Mouse (Mus musculus): ENCODE data around the gene Neurog2.

Neurog2 gene

DNA sequence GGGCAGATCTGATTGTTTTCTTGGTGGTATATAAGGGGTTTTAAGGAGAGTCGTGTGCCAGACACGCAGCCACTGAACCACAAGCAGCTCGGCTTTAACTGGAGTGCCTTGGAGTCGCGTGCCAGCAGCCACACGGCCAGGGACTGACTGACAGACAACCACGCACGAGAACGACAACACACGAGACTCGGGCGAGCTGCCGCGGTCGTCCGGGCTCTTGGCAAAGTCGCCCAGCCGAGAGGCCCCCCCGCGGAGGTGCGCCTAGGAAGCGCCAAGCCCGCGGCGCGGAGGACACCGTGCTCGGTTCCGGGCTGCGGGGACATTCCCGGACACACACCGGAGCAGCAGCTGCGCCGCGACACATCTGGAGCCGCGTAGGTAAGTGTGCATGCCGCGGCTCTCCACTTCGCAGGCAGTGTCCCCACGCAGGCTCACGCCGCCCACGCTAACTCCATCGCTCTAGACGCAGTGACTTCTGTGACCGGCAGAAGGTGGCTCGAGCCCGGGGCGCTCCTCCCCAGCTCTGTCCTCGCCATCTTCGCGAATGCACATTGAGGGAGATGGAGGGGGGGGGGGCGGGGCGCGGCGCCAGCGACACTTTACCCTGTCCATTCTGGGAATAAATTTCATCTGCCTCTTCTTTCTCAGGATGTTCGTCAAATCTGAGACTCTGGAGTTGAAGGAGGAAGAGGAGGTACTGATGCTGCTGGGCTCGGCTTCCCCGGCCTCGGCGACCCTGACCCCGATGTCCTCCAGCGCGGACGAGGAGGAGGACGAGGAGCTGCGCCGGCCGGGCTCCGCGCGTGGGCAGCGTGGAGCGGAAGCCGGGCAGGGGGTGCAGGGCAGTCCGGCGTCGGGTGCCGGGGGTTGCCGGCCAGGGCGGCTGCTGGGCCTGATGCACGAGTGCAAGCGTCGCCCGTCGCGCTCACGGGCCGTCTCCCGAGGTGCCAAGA, at the start of gene Neurog2:
Gene Neurog2 (plus strand): TSS at position 56 of the 953 bp plus-strand sequence.
- DNase-seq (ENCODE audit: low read depth): no peak

DNA sequence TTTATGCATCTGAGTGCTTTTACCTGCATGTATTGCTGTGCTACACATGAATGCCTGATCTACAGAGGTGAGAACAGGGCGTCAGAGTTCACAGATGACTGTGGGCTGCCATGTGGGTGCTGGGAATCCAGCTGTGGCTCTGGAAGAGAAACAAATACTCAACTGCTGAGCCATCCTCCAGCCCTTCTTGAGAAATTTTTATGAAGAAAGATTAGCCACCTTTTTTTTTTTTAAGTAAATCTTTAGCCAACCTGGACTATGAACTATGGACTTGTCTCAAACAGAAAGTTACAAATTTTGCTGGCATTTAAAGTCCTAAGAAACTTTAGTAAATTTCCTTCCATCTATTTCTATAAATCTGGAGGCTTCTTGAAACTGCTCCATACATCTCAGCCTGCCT, 35.8 kb upstream of the Neurog2 start:
- DNase-seq (ENCODE audit: low read depth): no peak

DNA sequence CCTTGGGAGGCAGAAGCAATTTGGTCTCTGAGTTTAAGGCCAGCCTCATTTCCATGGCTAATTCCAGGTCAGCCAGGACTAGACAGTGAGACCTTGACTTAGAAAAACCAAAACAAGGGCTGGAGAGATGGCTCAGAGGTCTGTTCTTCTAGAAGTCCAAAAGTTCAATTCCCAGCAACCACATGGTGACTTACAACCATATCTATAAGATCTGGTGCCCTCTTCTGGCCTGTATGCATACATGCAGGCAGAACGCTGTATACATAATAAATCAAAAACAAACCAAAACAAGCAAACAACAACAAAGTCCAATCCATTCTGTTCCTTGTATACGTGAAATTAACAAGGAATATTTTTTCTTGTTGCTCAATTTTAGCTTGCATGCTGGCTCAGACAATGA, 24.8 kb upstream of the Neurog2 start:
- DNase-seq (ENCODE audit: low read depth): no peak

DNA sequence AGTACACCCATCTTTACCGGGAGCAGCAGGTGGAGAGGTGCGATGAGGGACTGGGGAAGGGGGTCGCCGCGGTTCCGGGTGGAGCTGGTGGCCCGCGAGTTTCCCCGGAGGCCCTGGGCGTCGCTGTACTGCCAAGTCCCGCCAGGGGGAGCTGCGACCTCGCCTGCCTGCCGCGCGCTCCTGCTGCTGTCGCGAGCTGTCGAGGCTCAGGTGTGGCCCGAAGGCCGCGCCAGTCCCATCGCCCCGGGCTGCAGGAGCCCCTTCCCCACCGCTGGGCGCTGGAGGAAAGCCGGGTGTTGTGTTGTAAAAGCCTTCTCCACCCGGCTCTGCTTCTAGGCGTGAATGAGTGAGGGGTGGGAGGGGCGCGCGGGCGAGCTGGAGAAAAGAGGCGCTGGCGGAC, 7.6 kb upstream of the Neurog2 start:
- peak; percentile 40 for DNase-seq (ENCODE audit: low read depth)

DNA sequence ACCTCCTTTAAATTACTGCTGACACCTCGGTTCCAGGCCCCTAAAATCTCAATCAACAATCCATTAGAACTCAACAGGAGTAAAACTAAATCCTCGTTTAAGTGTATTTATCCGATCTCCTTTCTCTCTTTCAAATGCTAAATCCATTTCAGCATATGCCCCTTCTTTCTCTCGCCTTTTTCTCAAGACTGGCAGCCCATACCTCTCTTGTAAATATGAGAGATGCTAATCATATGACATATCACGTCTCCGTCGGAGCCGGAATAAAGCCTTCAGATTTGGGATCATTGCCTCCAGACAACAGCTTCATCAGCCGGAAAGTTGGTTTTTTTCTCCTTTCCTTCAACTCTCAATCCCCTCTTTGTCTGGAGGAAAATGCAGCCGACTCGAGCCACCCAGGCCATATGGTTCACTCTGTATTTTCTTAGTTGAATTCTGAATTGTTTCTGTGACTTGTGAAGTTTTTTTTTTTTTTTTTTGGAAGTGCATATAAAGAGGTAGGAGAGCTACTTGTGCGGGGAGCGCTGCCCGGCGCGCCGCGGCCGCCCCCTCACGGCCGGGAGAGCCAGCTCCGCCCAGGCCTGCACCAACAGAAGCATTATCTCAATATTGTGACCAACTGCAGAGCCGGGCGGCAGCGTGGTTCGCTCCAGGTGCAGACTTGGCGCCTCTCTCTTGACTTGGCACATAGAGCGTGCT, 7.1 kb upstream of the Neurog2 start:
- DNase-seq (ENCODE audit: low read depth): peak; percentile 35

DNA sequence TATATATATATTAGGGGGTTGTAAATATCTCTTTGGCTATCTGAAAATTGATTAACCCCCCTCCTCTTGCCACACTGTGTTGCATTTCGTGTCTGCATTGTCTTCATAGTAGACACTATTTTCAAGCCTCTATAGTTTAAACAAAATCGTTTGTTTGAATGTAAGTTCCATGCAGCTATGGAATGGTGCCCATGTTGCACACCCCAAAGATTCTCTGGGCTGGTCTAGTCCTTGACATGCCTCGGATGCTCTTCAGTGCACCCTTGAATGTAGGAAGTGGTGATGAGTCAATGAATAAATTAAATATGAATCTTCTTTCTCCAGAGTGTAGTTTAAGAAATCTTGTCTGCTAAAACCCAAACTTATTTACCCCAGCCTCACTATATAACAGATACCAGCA, 6.4 kb upstream of the Neurog2 start:
- no peak for DNase-seq (ENCODE audit: low read depth)

DNA sequence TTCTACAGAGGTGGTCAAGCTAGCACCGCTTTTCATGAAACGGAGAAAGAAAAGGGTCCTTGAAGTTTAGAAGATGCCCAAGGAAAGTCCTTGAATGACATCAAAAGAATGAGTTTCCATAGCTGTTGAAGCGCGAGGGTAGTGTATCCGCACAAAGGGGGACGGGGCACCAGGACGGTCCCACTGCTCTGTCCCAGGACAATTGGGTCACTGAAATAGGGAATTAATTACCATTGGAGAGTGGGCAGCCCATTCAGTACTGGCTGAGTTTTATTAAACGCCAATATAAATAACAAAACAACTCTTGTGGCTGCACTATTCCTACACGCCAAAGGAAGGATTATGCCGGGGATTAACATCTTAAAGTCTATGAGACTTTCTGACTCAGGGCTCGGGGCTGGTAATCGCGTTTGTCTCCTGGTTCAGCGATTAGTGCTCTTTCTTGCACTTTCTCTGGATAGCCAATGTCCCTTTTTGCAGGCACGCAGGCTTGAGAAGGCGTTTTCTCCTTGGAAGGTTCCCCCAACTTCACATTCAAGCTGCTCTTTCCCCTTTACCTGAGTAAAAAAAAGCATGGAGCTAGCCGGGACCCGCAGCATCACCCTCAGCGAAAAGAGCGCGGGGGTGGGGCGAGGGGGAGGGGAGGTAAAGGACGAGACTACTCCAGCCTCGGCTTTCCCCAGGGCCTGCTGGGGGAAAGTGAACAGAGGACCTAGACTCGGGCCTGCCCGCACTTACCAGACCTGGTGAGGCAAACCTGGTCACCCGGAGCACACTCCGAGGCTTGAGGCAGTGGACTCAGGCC, 5.6 kb upstream of the Neurog2 start:
- no peak for DNase-seq (ENCODE audit: low read depth)

DNA sequence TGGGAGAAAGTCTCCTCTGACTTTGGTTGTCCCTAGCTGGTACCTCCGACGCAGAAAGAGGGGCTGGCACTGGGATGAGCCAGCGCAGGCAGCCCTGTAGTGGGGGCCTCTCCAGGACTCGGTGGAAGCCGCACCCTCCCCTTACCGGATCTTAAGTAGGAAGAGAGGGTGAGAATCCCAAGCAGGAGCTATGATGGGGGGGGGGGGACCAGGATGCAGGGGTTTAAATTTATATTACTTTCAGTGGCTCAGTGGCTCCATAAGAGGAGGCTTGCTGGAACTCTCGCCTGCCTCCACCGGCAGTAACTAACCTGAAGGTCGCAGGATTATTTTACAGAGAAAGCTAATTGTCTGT, 5.0 kb upstream of the Neurog2 start:
- no peak for DNase-seq (ENCODE audit: low read depth)

DNA sequence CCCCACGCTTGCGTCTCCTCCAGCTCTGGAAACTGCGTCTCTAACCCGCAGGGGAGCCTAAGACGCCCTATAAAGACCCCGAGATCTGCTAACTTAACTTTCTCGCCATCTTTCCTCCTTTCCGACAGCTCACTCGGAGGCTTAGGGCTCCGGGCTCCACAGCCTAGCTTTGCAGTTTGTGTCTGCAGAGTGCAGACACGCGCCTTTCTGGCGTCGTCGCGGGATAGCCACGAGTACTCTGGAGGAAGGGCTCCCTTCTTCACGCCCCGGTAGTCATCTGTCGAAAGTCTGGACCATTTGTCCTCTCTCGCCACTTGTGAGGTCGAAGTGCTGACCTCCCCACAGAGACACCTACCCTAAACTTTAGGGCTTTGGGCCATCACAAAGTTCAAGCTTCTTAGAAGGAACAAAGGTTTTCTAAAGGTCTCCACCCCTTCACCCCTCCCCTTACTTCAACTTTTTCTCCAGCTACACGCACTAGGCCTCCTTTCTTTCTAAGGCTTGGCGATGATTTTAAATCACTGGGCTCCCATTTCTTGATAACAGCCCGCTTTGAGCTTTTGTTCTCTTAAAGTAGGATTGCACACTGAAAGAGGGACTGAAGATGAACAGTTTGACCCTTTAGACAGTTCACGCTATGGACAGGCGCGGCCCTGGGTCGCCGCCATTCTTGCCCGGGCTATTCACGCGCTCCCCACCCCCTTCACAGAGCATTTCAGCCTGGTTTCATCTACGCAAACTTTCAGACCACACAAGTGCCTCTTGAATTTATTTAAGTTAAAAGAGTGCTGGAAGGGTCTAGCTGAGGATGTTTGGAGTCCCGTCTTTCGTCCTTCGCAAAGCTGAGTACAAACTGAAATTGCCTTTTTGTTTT, 4.4 kb upstream of the Neurog2 start:
- no peak for DNase-seq (ENCODE audit: low read depth)

DNA sequence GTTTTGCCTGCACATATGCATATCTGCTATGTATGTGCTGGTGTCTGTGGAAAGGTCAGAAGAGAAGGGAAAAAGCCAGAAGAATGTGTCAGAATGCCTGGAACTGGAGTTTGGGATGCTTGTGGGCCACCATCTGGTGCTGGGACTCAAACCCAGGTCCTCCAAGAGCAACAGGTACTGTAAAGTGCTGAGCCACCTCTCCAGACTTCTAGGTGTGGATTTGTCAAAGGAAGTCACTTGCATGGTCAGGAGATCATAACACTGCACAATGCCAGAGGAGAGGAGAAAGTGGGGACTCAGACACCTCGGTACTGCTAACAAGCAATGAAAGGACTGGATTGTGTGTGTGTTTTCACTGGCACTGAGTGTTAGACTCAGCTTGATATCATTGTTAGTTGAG, 2.7 kb upstream of the Neurog2 start:
- no peak for DNase-seq (ENCODE audit: low read depth)

DNA sequence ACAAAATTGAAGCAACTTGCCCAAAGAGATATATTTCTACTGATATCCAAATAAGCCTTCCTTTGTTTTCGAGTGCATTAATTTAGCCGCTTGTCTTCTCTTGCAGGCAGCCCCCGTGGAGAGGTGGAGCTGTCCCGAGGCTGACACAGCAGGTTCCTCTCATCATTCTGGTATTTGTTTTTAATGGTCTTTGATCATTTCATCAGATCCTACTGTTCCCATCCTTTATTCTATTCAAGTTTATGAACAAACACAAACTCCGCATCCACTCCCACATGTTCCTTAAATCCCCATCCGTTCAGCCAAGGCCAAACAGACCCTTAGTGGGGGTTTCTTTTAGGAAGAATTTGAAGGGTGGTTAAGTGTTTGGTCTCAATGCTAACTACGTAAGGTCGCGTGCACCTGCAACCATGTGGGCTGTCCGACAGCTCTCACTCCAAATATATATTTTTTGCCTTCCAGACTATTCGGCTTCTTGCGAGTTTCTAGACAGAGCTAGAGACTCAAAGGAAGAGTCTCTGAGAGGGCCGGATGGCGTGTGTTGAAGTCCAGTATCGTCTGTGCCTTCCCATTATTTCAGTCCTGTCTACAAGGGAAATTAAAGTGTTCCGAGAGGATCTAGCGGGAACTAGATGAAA, 2.1 kb upstream of the Neurog2 start:
- DNase-seq (ENCODE audit: low read depth): no peak

DNA sequence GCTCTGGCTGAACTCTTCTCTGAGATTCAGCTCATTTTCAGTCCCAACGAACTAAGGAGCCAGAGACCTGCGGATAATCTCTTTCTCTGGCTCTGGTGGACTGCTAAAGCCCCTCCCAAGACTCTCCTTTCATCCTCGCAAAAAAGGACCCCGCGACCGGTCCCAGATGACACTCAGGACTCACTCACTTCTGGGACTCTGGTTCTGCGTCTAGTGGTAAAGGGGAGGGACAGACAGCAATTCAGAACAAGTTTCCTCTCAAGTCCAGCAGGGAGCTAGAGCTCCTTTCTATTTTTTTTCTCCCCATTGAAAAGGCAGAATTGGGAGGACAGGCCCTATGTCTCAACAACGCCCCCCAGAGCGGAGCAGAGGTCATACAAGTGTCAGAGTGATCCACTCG, 1.4 kb upstream of the Neurog2 start:
- DNase-seq (ENCODE audit: low read depth): no peak

DNA sequence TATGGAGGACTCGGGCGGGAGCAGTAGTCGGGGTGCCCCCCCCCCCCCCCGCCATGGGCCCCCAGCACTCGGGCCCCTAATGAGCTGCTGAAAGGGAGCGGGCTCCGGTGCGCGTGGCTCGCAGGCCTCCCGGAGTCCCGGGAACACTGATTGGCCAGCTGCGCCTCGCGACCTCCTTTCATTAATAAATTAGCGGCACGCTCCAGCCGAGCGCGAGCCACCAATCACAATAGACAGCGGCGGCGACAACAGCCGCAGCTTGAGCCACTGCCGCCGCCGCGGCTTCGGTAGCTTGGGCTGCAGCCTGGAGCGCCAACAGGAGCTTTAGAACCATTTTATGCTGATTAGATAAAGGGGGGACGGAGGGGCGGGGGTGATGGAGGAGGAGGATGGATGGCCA, 404 bp upstream of the Neurog2 start:
- no peak for DNase-seq (ENCODE audit: low read depth)

DNA sequence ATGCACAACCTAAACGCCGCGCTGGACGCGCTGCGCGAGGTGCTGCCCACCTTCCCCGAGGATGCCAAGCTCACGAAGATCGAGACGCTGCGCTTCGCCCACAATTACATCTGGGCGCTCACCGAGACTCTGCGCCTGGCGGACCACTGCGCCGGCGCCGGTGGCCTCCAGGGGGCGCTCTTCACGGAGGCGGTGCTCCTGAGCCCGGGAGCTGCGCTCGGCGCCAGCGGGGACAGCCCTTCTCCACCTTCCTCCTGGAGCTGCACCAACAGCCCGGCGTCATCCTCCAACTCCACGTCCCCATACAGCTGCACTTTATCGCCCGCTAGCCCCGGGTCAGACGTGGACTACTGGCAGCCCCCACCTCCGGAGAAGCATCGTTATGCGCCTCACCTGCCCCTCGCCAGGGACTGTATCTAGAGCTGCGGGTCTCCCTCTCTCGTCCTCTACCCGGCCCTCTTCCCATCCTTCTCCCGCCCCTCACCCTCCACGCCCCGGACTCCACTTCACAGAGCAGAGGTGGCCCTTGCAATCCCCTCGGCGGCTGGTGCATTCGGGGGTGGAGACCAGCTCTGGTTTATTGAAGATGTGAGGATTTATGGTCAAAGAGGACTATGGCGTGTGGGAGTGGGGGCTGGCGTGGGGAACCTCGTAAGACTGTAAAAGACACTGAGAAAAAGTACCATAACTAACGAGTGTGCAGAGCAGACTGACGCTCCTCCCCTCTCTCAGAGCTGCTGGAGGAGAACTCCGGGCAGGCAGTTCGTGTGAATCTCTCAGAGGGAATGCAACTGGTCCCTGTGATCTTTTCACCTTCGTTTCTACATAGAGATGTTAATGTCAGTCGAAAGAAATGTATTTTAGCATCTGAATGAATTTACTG, 1.4 kb downstream of the Neurog2 start:
- DNase-seq (ENCODE audit: low read depth): peak; percentile 50

DNA sequence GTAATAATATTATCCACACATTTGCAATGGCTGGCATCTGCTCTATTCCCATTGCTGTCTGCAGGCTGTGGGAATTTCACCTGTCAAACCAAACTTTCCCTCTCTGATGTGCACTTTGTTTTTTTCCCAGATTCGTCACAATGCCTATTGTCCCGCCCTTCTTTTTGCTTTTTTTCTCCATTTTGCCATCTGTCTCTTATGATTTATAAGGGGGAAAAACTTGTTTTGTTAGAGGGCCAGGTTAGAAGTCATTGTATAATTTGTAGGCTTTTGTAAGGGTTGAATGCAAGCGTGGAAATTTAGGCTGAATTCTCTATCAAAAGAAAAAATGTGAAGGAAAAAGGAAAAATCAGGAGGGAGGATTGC, 2.0 kb downstream of the Neurog2 start:
- DNase-seq (ENCODE audit: low read depth): no peak

DNA sequence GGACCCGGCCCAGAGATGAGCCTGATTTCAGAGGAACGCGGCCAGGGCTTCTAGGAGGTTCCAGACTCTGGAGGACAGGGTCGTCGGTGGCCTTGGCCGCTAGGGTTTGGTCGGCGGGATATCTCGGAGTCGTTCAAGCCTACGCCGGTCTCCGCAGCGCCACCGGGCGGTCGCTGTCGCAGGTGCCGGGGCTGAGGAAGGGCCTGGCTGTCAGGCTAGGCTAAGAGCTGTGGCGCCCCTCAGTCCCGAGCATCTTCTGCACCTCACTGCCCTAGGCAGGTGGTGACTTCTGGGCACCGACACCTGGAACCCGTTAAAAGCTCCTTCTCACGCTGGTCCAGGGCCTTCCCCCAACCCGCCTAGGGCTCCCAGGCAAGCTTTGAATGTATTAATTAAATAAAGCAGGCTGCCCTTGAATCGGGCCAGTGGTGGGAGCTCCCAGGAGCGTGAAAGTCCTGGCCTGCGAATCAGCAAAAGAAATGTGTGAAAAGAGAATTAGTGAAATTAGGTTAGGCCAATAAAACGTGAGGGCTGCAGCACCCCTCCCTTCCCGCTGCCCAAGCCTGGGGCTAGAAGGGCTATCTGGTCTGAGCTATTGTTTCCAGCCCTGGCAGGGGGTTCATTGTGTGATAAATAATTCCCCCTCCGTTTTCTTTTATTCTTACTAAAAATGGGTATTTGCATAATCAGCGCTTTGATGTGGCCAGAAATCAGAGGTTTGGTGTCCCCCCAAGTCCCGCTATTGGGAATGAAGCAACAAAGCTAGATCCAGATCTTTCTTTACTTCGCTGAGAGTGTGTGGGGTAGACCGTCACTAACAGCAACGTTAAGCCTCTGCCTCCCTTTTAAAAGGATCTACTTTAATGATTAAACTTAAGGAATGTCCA, 7.2 kb downstream of the Neurog2 start:
- DNase-seq (ENCODE audit: low read depth): no peak

DNA sequence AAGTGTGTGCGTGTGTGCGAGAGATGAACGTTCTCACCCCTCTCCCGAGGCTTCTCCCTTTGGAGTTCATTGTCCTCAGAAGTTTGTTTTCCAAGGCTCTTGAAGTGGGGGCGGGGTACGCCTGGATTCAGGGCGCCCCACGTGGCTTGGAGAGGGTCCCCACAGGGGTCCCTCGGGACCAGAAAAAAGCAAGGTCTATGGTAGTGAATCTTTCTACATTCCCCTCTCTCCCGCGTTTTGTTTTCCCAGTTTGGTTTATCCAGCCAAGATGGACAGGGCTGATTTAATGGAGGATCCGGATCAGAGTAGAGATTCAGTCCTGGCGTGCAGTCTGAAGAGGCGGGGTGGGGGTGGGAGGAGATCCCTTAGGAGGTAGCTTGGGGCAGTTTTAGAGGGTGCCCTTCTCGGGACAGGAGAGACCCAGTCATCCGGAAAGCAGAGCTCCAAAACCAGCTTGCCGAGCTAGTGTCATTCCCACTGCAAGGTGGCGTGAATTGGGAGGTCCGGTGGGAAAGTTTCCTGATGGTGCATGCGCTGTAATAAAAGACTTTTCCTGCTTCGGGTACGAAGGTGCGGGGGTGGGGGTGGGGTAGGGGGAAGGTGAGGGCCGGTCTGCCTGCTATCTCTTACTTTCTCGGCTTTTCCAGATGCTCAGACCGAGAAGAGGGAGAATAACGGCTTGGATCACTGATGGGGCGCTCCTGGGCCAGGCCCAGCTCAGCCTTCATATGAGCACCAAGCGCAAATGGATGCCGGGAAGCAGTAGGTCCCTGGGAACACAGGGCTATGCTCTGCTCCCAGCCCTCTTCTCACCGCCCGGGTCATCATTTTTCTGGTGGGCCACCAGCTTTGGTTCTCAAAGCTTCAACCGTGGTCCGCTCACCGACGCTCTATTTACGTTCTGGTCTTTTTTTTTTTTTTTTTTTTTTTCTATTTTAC, 8.1 kb downstream of the Neurog2 start:
- DNase-seq (ENCODE audit: low read depth): no peak

DNA sequence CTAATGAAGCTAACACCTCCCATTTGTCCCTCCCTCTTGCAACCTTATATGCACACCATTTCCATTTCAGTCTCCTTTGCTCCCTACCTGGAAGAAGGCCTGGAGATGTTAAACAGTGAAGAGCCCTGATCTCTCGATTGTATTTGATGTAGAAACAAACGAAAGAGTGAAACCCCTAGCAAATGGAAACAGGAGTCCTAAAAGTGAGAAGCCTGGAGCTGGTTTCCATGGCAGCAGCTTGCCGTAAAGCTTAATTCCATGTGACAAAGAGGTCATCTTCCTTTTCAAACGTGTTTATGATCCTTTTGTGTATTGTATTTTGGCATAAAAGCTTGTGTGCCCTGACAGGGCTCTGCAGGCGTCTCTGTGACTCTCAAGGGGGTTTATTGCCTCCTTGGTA, 9.3 kb downstream of the Neurog2 start:
- DNase-seq (ENCODE audit: low read depth): no peak

All from c-Kit-positive CD71-positive TER-119-negative erythroid progenitor cells, embryonic 14.5 days (primary cell).